Mouse (Mus musculus) CH12F3 (cell line): ENCODE results near the gene Ctnnbip1.

Source experiments
- in situ Hi-C: fragments of 300-500 bp; cut with MboI; formaldehyde crosslinking; loops from 2 replicates; pipeline ENCODE4 v1.14.3; 2020; ENCODE audit warnings: low sequenced_read_pairs

Gene Ctnnbip1

GRCm38 (mm10) chr4:149557905-149558304 lies 39.9 kb downstream of the Ctnnbip1 start:
- in situ Hi-C loops, result no loop called here

GRCm38 (mm10) chr4:149558389-149558788 lies 40.4 kb downstream of the Ctnnbip1 start:
- in situ Hi-C loops, result no loop called here

GRCm38 (mm10) chr4:149561392-149561791 lies 43.4 kb downstream of the Ctnnbip1 start:
- in situ Hi-C loops, result no loop called here

GRCm38 (mm10) chr4:149561986-149562904 lies 44.2 kb downstream of the Ctnnbip1 start:
- in situ Hi-C loops, result no loop called here

- in situ Hi-C loops, result no loop called here
Measured at GRCm38 (mm10) chr4:149562905-149563347, 44.9 kb downstream of the Ctnnbip1 start.

GRCm38 (mm10) chr4:149563941-149564361 lies 45.9 kb downstream of the Ctnnbip1 start:
- in situ Hi-C loops, result no loop called here

- in situ Hi-C loops, result no loop called here
Measured at GRCm38 (mm10) chr4:149564452-149565407, 46.7 kb downstream of the Ctnnbip1 start.

- in situ Hi-C loops, result no loop called here
Measured at GRCm38 (mm10) chr4:149567432-149568026, 49.5 kb downstream of the Ctnnbip1 start.

GRCm38 (mm10) chr4:149568622-149569021 lies 50.6 kb downstream of the Ctnnbip1 start:
- in situ Hi-C loops, result no loop called here

GRCm38 (mm10) chr4:149569781-149570497 lies 51.9 kb downstream of the Ctnnbip1 start:
- in situ Hi-C loops, result no loop called here

GRCm38 (mm10) chr4:149570498-149570863 lies 52.4 kb downstream of the Ctnnbip1 start:
- in situ Hi-C loops, result no loop called here

- in situ Hi-C loops, result no loop called here
Measured at GRCm38 (mm10) chr4:149571209-149571608, 53.2 kb downstream of the Ctnnbip1 start.

- in situ Hi-C loops, result no loop called here
Measured at GRCm38 (mm10) chr4:149571651-149572149, 53.7 kb downstream of the Ctnnbip1 start.

- in situ Hi-C loops, result no loop called here
Measured at GRCm38 (mm10) chr4:149572446-149572845, 54.4 kb downstream of the Ctnnbip1 start.

GRCm38 (mm10) chr4:149572851-149573250 lies 54.8 kb downstream of the Ctnnbip1 start:
- in situ Hi-C loops, result no loop called here

- in situ Hi-C loops, result no loop called here
Measured at GRCm38 (mm10) chr4:149574391-149574821, 56.4 kb downstream of the Ctnnbip1 start.

- in situ Hi-C loops, result no loop called here
Measured at GRCm38 (mm10) chr4:149576061-149576460, 58.0 kb downstream of the Ctnnbip1 start.

- in situ Hi-C loops, result no loop called here
Measured at GRCm38 (mm10) chr4:149576993-149577548, 59.0 kb downstream of the Ctnnbip1 start.

GRCm38 (mm10) chr4:149578085-149578681 lies 60.1 kb downstream of the Ctnnbip1 start:
- in situ Hi-C loops, result no loop called here
